Mouse (Mus musculus) inflammation-experienced regulatory T-cells, adult 6 months (primary cell): ENCODE measurements around the gene Arl3. TPM values are rescaled to one million over a fixed set of nuclear protein-coding genes. Genes with fewer than 3 reads are reported as not detected.

ENCODE experiments used
- ATAC-seq: one replicate; pipeline ENCODE4 v1.8.0; 2017
- polyA plus RNA-seq, 3 experiments: library from polyadenylated mRNA; unstranded; fragments of 100-300 nt; shearing (Covaris generic); gene quantifications; one replicate each; pipeline ENCODE4 v1.2.1; 2017

Gene Arl3
- polyA plus RNA-seq, 3 experiments from 2014 or later = 25.9 to 27.1 (median 26.8) TPM

- ATAC-seq = peak; percentile 19
These were observed 56.1 kb downstream of the Arl3 start for GRCm38 (mm10) chr19:46516667-46517528.

GRCm38 (mm10) chr19:46515287-46515821, 57.6 kb downstream of the Arl3 start:
- ATAC-seq = no peak

GRCm38 (mm10) chr19:46514387-46514786, 58.6 kb downstream of the Arl3 start:
- ATAC-seq = no peak

GRCm38 (mm10) chr19:46511263-46511662, 61.7 kb downstream of the Arl3 start:
- peak; percentile 82 for ATAC-seq

- ATAC-seq = peak; percentile 65
These were observed 62.2 kb downstream of the Arl3 start for GRCm38 (mm10) chr19:46510824-46511223.

- no peak for ATAC-seq
These were observed 62.6 kb downstream of the Arl3 start for GRCm38 (mm10) chr19:46510401-46510800.

- ATAC-seq = no peak
These were observed 63.3 kb downstream of the Arl3 start for GRCm38 (mm10) chr19:46509736-46510135.

GRCm38 (mm10) chr19:46509202-46509601, 63.8 kb downstream of the Arl3 start:
- no peak for ATAC-seq

GRCm38 (mm10) chr19:46508738-46509137, 64.3 kb downstream of the Arl3 start:
- no peak for ATAC-seq

GRCm38 (mm10) chr19:46507806-46508205, 65.2 kb downstream of the Arl3 start:
- ATAC-seq = no peak

GRCm38 (mm10) chr19:46507181-46507581, 65.8 kb downstream of the Arl3 start:
- no peak for ATAC-seq

- no peak for ATAC-seq
These were observed 66.7 kb downstream of the Arl3 start for GRCm38 (mm10) chr19:46506372-46506717.

GRCm38 (mm10) chr19:46505646-46506371, 67.2 kb downstream of the Arl3 start:
- no peak for ATAC-seq

- ATAC-seq = no peak
These were observed 68.1 kb downstream of the Arl3 start for GRCm38 (mm10) chr19:46504822-46505417.

GRCm38 (mm10) chr19:46504085-46504552, 68.9 kb downstream of the Arl3 start:
- peak; percentile 1 for ATAC-seq

GRCm38 (mm10) chr19:46503351-46504084, 69.5 kb downstream of the Arl3 start:
- ATAC-seq = peak; percentile 49

- peak; percentile 5 for ATAC-seq
These were observed 70.4 kb downstream of the Arl3 start for GRCm38 (mm10) chr19:46502471-46503166.

- ATAC-seq = no peak
These were observed 70.9 kb downstream of the Arl3 start for GRCm38 (mm10) chr19:46502069-46502455.

GRCm38 (mm10) chr19:46501401-46502068, 71.5 kb downstream of the Arl3 start, which contains the start of gene Trim8:
Trim8 (plus strand) TSS chr19:46501702.
- ATAC-seq = peak; percentile 4

- ATAC-seq = no peak
These were observed 72.2 kb downstream of the Arl3 start for GRCm38 (mm10) chr19:46500581-46501341.
